Mouse (Mus musculus) ES-Bruce4 (cell line): Measurements from ENCODE around the gene Spp1. TPM values are rescaled to one million over a fixed set of nuclear protein-coding genes. Genes with fewer than 3 reads are reported as not detected.

Experiments used
- H3K27ac ChIP-seq: 2 replicates; pipeline ENCODE4 v1.5.1; 2012; ENCODE audit warnings: low read length, inconsistent platforms; ENCODE audit not compliant: insufficient read depth
- H3K27me3 ChIP-seq: 2 replicates; pipeline ENCODE4 v1.6.1; 2012; ENCODE audit warnings: mild to moderate bottlenecking, low read length, inconsistent platforms; ENCODE audit not compliant: control insufficient read depth, poor library complexity, insufficient read depth, severe bottlenecking
- H3K36me3 ChIP-seq: 2 replicates; pipeline ENCODE4 v1.6.1; 2012; ENCODE audit warnings: inconsistent platforms, mild to moderate bottlenecking, low read length, moderate library complexity; ENCODE audit not compliant: control insufficient read depth, poor library complexity, insufficient read depth, severe bottlenecking
- H3K4me1 ChIP-seq: one replicate; pipeline ENCODE4 v1.8.1; 2011; ENCODE audit warnings: low read length; ENCODE audit not compliant: control insufficient read depth, insufficient read depth
- H3K4me3 ChIP-seq: 2 replicates; pipeline ENCODE4 v1.5.1; 2011; ENCODE audit warnings: low read depth, mild to moderate bottlenecking, low read length
- H3K9ac ChIP-seq: 2 replicates; pipeline ENCODE4 v1.6.1; 2012; ENCODE audit warnings: low read depth, mild to moderate bottlenecking, inconsistent platforms; ENCODE audit not compliant: poor library complexity, severe bottlenecking
- H3K9me3 ChIP-seq: replicated peaks from 2 replicates; pipeline ENCODE4 v1.6.1; 2012; ENCODE audit warnings: mild to moderate bottlenecking, low read length, inconsistent platforms; ENCODE audit not compliant: control insufficient read depth, poor library complexity, insufficient read depth, severe bottlenecking
- CTCF ChIP-seq: IDR thresholded peaks from one replicate; pipeline ENCODE4 v1.8.1; 2011; ENCODE audit warnings: low read depth, low read length
- EP300 ChIP-seq: IDR thresholded peaks from 2 replicates; pipeline ENCODE4 v1.6.1; 2011; ENCODE audit warnings: low read depth, low read length; ENCODE audit not compliant: insufficient read depth
- POLR2A ChIP-seq: IDR thresholded peaks from one replicate; pipeline ENCODE4 v1.8.1; 2011; ENCODE audit warnings: low read length; ENCODE audit not compliant: insufficient read depth
- polyA plus RNA-seq: library from polyadenylated mRNA; stranded (reverse); fragments of >200 nt; gene quantifications from 2 replicates; pipeline ENCODE4 v1.2.4, GENCODE M21; 2011; ENCODE audit warnings: low read depth; ENCODE audit not compliant: missing spikeins, insufficient read depth, insufficient read length

Spp1 gene
- 350 and 395 TPM in 2 replicates for polyA plus RNA-seq

DNA sequence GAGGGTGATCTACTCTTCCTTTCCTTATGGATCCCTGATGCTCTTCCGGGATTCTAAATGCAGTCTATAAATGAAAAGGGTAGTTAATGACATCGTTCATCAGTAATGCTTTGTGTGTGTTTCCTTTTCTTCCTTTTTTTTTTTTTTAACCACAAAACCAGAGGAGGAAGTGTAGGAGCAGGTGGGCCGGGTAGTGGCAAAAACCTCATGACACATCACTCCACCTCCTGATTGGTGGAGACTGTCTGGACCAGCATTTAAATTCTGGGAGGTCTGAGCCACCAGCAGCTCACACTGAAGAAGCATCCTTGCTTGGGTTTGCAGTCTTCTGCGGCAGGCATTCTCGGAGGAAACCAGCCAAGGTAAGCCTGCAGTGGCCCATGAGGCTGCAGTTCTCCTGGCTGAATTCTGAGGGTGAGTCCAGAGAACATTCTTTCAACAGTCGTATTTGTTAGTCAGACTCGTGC, at the start of gene Spp1:
Gene Spp1, plus strand, starts transcription at position 284 of the 467 bp plus-strand sequence.
- Histone ChIP-seq H3K27ac (peak within 1 kb of the TSS; percentile 94), H3K9me3 (no peaks in the 10 kb centered on the region), H3K4me1 (peaks cover 3% of the 10 kb centered on the region), H3K9ac (peak within 1 kb of the TSS; percentile 81), H3K4me3 (peak within 1 kb of the TSS; percentile 85), H3K36me3 (peaks cover 27% of the 10 kb centered on the region), H3K27me3 (no peaks in the 10 kb centered on the region)
- no peak for TF ChIP-seq CTCF
- 0 out of 2 replicates have a peak, but pooled peaks have one; percentile 14 for TF ChIP-seq EP300
- TF ChIP-seq POLR2A = peak; percentile 96

DNA sequence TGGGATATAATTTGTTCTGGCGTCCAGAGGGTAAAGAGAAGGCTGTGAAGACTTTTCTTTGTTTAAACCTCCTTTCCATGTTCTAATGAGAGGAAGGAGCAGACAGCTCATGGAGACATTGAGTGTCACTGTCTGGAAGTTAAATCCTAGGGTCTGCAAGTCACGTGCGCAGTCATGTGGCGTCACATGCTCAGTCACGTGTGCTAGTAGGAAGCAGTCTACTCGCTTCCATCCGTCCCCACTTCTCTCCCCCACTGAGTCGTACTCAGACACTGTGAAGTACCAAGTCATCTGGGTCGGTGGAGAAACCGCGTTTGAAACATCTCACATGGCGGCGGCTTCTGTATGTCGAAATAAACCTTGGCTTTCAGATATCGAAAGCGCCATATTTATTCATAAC, 49.4 kb upstream of the Spp1 start:
- H3K9ac ChIP-seq = no peak overlapping the region
- no peaks in the 10 kb centered on the region for H3K9me3 ChIP-seq
- no peaks in the 10 kb centered on the region for H3K36me3 ChIP-seq
- TF ChIP-seq CTCF (no peak), POLR2A (no peak), EP300 (no peak)
- no peak overlapping the region for H3K27ac ChIP-seq
- no peaks in the 10 kb centered on the region for H3K4me1 ChIP-seq
- H3K4me3 ChIP-seq = no peak overlapping the region
- no peaks in the 10 kb centered on the region for H3K27me3 ChIP-seq

- Histone ChIP-seq H3K27me3 (no peaks in the 10 kb centered on the region), H3K27ac (no peak overlapping the region), H3K4me1 (no peaks in the 10 kb centered on the region), H3K9me3 (no peaks in the 10 kb centered on the region), H3K9ac (no peak overlapping the region), H3K36me3 (no peaks in the 10 kb centered on the region), H3K4me3 (no peak overlapping the region)
- no peak for TF ChIP-seq CTCF
- no peak for TF ChIP-seq POLR2A
- TF ChIP-seq EP300 = no peak
These were observed 48.0 kb upstream of the Spp1 start for GRCm38 (mm10) chr5:104386908-104387307.

- no peak for TF ChIP-seq POLR2A
- TF ChIP-seq EP300 = no peak
- no peak for TF ChIP-seq CTCF
- no peaks in the 10 kb centered on the region for H3K9me3 ChIP-seq
- no peak overlapping the region for H3K27ac ChIP-seq
- H3K4me1 ChIP-seq = no peaks in the 10 kb centered on the region
- no peak overlapping the region for H3K4me3 ChIP-seq
- H3K36me3 ChIP-seq = no peaks in the 10 kb centered on the region
- no peak overlapping the region for H3K9ac ChIP-seq
- no peaks in the 10 kb centered on the region for H3K27me3 ChIP-seq
These were observed 44.0 kb upstream of the Spp1 start for GRCm38 (mm10) chr5:104390962-104391361.

- Histone ChIP-seq H3K9me3 (no peaks in the 10 kb centered on the region), H3K36me3 (no peaks in the 10 kb centered on the region), H3K9ac (no peak overlapping the region), H3K27me3 (no peaks in the 10 kb centered on the region), H3K27ac (no peak overlapping the region), H3K4me1 (no peaks in the 10 kb centered on the region), H3K4me3 (no peak overlapping the region)
- TF ChIP-seq EP300 (no peak), POLR2A (no peak), CTCF (no peak)
These were observed 42.1 kb upstream of the Spp1 start for GRCm38 (mm10) chr5:104392784-104393183.

GRCm38 (mm10) chr5:104396286-104396685, 38.6 kb upstream of the Spp1 start:
- Histone ChIP-seq H3K36me3 (no peaks in the 10 kb centered on the region), H3K9me3 (no peaks in the 10 kb centered on the region), H3K4me3 (no peak overlapping the region), H3K4me1 (no peaks in the 10 kb centered on the region), H3K27ac (no peak overlapping the region), H3K27me3 (no peaks in the 10 kb centered on the region), H3K9ac (no peak overlapping the region)
- TF ChIP-seq CTCF (no peak), POLR2A (no peak), EP300 (no peak)
